Mouse (Mus musculus) layer of hippocampus, postnatal 25 days (tissue): ENCODE measurements at regions not wholly inside any gene's neighbourhood (a gene's known extent, or its start where the extent isn't known, plus 50 kb on each side); places are given as distances from the start of the nearest gene placed in this dataset.

Source experiments
- DNase-seq, 2 experiments: peaks; one replicate each; pipeline ENCODE4 v3.0.0; 2022; ENCODE audit warnings: mixed read lengths in 2 of 2, low spot score in 1 of 2; ENCODE audit errors: extremely low spot score in 1 of 2

DNA sequence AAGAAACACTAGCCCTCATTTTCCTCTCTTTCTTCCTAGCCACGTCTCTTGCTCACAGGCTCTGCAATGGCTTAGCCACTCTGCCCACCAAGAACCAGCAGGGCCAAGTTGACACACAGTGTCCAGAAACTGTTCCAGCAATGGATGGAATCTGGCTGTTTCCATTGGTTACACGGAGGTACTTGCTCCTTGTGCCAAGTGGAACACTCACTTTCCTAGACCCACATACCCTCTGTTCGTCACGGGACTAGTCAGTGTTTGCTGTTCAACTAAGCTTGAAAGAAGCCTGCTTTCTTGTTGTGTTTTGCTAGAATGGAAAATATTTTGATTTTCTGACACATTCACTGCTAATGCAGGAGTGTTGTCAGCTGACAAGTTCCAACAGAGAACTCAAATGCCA, 575.7 kb upstream of the Gulo start:
- DNase-seq, result no peak

GRCm38 (mm10) chr14:66579904-66580492, 571.0 kb upstream of the Gulo start:
- DNase-seq, result no peak

DNA sequence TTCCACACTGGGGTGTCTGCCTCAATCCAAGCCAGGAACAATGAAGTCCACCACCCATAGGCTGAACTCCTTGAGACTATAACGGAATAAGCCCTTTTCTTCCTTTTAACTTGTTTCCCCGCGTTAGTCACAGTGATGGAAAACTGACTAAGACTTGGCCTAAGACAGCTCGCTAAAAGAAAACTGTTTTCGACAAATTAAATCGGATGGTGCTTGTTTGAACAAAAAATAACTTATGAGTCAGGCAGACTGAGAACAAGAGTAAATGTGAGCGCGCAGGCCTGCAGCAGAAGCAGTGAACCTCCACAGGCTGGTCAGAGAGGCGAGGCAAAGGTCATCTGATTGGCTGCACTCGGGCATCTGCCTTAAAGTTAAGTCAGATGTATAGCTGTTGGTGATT, 557.6 kb upstream of the Gulo start:
- no peak for DNase-seq

GRCm38 (mm10) chr14:66562744-66563143, 553.7 kb upstream of the Gulo start:
- no peak for DNase-seq

DNA sequence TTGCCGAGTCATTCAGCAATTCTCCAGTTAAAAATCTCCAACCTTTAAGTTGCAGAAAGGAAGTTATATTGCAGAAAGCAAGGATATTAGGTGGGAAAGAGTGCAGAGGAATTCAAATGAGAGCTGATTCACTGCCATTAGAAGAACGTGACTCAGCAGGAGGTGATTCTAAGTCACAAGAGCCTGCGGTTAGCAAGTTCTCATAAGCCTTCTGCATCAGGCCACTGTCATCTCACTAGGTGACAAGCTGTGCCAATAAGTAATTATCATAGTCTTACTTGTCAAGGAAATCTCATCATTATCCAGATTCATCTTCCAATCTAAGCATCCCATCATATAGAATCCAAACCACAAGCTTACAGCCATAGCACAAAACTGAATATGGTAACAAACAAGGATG, 552.7 kb upstream of the Gulo start:
- no peak for DNase-seq

DNA sequence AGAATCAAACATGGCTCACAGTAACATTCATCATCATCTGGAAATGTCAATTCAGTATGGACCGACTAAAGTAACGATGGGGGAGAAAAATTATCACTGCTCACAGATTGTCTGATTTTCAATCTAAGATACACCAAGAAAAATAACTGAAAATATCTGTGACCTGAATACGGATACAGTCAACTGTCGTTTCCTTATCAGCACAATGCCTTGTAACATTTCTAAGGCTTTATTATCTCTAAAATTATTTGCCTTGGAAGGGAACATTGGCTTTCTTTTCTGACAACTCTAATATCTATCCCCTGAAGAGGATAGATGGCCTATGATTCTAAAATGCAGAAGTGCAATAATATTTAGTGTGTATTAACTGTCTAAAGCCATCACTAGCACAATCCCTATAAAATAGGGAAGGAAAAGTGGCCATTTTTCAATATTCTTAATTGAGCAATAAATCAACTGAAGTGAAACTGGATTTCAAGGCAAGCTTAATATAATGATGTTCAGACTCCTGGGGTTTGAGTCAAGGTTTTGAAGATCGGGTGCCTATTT, 552.1 kb upstream of the Gulo start:
- DNase-seq, result no peak

- no peak for DNase-seq
These were observed 549.4 kb upstream of the Gulo start for GRCm38 (mm10) chr14:66558393-66558792.

- DNase-seq, result no peak
These were observed 548.6 kb upstream of the Gulo start for GRCm38 (mm10) chr14:66557631-66558030.

- DNase-seq, result no peak
These were observed 529.5 kb upstream of the Gulo start for GRCm38 (mm10) chr14:66538498-66538897.

- no peak for DNase-seq
These were observed 525.7 kb upstream of the Gulo start for GRCm38 (mm10) chr14:66534671-66535070.

DNA sequence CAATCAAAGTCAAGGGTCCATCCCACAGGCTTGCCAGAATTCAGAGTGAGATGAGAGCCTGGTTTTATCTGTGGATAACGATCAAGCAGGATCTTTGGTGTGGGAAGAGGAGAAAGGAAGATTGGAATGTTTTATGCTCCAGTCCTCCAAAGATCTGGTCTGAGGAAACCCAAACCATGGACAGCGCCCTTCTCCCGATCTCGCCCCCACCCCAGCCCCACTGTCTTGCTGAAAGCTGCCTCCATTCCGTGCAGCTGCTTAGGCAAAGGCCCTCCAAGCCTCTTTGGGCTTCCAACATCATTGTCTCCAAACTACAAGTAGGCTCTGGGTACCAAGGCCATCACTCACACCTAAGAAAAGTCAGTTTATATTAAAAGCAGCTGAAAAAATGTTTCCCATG, 519.1 kb upstream of the Gulo start:
- DNase-seq, result no peak

DNA sequence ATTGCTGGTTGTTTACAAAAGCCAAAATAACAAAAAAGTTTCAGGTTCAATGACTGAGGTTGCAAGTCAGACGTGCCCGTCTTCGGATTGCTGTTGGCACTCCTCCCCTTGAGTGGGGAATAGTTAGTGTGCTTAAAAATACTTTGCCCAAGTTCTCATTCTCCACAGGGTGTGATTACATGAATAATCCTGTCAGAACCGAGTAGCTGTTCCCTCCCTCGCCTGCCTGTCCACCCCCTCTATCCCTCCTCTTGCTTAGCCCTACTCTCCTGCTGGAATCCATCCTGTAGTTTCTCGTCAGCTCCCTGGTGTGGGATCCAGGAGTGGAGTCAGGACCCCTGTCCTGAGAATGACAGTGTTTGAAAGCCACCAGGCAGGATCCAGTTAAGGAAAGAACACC, 518.1 kb upstream of the Gulo start:
- no peak for DNase-seq

DNA sequence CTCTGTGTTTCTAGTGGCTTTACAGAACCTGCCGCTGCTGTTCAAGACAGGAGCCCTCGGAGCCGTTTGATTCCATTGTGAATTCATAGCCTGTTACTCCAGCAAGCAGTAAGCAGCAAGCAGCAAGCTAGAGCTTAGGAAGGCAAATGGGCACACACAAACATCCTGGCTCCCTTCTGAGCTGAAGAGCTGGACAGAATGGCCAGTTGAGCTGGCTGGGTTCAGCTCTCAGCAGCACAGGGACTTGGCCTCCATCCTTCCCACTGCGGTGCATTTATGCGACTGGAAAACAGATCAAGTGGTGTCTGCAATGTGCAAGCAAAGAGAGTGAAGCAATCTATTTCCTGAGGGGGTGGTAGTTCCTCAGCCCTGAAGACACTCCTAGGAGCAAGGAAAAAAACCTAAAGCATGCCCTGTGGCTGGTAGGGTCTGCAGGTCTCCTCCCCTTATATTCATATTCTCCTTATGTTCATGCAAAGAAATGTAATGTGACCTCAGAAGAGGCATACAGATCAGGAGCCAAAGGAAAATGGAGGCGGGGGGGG, 513.9 kb upstream of the Gulo start:
- DNase-seq, result no peak

- DNase-seq, result no peak
These were observed 513.0 kb upstream of the Gulo start for GRCm38 (mm10) chr14:66521836-66522629.

GRCm38 (mm10) chr14:66516770-66517169, 507.8 kb upstream of the Gulo start:
- DNase-seq, result no peak

DNA sequence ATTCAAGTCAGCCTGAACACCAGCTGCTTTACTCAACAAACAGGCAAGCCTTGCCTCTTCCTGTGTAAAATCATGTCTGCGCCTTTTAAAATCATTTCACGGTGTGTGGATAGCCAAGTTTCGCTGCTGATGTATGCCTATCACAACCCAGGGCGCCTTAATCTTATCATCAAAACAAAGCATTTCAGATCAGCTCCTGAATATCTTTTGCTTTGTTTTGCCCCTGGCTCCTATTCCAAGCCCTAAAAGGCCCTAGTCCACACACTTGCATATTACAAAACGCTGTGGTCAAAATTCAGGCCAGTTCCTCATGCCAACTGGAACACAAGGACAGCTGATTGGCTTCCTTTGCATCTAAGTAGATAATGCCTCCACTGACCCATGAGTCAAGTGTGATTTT, 501.7 kb upstream of the Gulo start:
- DNase-seq, result no peak

- no peak for DNase-seq
These were observed 501.2 kb upstream of the Gulo start for GRCm38 (mm10) chr14:66510218-66510617.

GRCm38 (mm10) chr14:66509706-66510105, 500.7 kb upstream of the Gulo start:
- no peak for DNase-seq

- DNase-seq, result no peak
These were observed 493.0 kb upstream of the Gulo start for GRCm38 (mm10) chr14:66501995-66502394.

- peak in 1 of 2 experiments; percentile 56 for DNase-seq
These were observed 490.9 kb upstream of the Gulo start for GRCm38 (mm10) chr14:66499896-66500295.

DNA sequence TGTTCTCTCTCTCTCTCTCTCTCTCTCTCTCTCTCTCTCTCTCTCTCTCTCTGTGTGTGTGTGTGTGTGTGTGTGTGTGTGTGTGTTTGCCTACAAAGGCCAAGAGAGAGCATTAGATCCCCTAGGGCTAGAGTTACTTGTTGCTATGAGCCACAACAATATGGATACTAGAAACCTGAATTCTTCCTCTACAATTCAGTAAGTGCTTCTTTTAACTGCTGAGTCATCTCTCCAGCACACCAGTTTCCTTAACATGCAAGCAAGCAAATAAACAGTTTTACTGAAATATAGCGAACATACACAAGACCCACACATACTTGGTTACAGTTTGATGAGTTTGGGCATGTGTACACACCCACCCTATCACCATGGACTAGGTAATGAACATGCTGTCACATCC, 486.1 kb upstream of the Gulo start:
- no peak for DNase-seq

DNA sequence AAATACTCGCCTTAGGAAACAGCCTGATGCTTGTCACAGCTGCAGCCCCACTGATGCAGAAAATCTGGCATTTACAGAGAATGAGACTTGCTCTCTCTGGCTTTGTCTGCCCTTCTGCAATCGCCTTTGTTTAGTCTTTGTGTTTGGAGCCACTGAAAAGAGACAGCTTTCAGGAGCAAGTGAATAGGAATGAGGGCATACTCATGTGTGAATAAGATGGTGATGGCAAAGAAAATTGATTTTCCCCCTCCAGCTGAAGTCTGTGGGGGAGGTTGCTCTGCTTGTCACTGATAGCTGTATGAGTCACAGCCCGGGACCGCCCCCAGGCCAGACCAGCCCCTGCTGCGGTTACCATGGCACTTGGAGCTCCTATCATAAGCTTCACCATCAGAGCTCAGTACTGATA, 485.5 kb upstream of the Gulo start:
- peak; percentile 46 to 55 for DNase-seq
